Mouse (Mus musculus) NIH3T3 (cell line): ENCODE measurements at regions not wholly inside any gene's neighbourhood (a gene's known extent, or its start where the extent isn't known, plus 50 kb on each side); places are given as distances from the start of the nearest gene placed in this dataset.
A peak's percentile ranks its signal among the peaks of the same experiment; 100 is the strongest.

ENCODE experiments used
- DNase-seq: peaks from one replicate; pipeline ENCODE4 v3.0.0-alpha.2; 2012; ENCODE audit warnings: low read depth

DNA sequence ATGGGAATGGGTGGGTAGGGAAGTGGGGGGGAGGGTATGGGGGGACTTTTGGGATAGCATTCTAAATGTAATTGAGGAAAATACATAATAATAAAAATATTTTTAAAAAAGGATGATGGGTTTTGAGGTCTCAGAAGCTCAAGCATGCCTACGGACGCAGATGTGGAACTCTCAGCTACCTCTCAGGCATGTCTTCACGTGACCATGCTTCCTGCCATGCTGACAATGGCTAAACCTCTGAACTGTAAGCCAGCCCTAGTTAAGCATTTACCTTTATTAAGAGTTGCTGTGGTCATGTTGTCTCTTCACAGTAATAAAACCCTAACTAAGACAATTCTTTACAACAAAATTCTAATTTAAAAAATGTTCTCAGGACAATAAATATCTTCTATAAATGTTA lies 80.0 kb downstream of the Tex36 start:
- no peak for DNase-seq

DNA sequence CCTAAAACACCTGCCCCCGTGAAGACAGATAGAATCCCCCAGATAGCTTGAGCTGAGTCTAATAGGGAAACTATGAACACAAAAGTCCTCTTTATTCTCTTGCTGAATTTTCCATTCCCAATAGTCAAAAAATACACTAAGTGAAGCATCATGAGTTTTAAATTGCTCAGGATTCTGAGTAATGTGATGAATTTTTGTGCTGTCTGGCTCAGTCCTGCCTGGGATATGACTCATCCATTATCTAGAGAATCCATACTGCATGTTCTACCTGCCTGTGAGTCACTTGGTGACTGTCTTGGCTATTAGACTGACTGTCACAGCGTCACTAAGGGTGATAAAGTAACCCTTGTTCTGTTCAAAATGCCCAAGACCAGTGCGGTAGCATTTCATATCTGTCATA lies 83.0 kb downstream of the Tex36 start:
- peak; percentile 23 for DNase-seq

DNA sequence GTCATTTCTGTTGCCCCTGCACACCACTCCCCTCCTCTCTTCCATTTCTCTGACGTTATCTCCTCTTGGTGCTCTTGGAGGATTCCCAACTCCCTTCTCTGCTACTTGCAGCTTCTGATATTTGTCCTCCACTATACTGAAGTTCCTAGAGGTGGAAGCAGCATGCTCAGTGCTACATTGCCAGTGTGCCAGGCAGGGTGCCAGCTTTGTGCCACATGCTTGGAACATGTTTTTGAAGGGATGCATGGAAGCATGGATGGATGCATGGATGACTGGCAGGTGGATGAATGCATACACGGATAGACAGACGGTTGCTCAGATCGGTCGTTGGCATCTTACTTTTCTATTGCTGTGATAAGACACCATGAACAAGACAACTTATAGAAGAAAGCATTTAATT lies 84.4 kb downstream of the Tex36 start:
- DNase-seq = no peak

DNA sequence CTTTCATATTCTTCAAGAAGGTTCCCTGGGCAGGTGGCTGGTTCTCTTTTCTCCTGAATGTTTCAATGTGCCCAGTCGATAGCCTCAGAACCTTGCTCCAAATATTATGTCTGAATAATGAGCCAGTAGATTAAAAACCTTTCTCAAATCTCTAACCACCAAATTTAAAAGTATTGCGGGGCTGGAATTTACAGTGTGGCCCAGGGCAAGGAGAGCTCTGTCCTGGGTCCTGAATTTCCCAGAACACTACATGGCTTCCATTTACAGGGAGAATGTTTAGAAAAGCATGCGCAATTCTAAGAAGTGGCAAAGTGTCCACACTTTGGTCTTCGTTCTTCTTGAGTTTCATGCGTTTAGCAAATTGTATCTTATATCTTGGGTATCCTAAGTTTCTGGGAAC lies 91.0 kb downstream of the Tex36 start:
- peak; percentile 75 for DNase-seq

- no peak for DNase-seq
Observed at GRCm38 (mm10) chr7:133509486-133509885, 92.5 kb downstream of the Tex36 start.

- no peak for DNase-seq
Observed at GRCm38 (mm10) chr7:133508370-133509012, 93.5 kb downstream of the Tex36 start.

DNA sequence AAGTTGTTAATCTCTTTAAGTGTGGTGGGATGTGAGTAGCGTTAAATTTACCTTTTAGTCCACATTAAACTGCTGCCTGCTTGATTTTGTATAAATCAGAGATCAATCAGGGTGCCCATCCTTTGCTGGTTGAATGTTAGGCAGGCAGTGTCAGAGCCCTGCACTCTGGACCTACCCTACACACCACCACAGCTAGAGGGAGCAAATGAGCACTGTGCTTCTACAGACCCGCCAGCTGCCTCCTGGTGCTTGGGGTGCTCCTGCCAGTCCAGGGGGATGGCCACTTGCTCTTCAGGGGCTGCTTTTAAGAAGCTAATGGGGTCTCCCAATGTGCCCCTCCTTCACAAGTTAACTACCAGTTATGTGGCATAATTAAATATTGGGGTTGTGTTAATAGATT lies 96.3 kb downstream of the Tex36 start:
- DNase-seq = no peak

GRCm38 (mm10) chr7:133503946-133504345 lies 98.0 kb downstream of the Tex36 start:
- no peak for DNase-seq

GRCm38 (mm10) chr7:133502731-133503130 lies 99.2 kb downstream of the Tex36 start:
- DNase-seq = no peak

DNA sequence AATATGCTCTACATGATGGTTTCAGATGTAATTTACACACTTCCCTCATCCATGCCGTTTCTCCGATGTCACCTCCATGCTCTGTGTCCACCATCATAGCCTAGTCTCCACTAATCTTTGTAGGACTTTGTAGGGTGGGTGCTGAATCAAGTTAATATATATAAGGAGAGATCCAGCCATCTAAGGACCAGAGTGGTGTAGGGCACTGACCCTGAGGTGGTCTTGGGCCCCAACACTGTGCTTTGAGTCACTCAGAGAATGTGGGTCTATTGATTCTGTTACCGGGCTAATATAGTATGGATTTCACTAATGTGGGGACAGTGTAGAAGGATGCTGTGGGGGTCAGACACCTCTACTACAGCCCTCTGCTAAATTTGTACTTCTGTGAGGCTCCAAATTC lies 104.4 kb downstream of the Tex36 start:
- DNase-seq = no peak

DNA sequence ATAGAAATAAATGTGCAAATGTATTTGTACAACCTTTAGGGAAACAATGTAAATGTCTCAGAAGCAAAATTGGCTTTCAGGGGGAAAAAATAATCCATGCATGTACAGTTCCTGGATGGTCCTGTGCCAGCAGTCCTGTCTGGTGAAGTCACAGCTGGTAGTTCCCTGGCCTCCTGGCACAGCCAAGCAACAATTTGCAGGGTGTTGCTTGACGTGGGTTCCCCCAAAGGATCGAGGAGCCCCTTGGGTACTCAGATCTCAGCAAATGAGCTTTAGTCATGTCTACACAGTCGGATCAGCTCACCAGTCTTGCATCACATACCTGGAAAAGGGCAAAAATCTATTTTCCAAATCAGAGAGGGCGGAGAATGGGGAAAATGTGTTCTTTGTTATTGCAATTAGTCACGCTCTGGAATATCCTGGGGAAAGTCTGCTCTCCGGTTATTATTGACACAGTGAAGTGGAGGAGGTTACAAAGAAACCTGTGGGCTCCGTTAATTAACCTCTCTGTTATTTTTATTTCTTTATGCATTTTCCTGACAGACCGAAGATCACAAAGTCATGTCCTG lies 106.9 kb downstream of the Tex36 start:
- peak; percentile 53 for DNase-seq

DNA sequence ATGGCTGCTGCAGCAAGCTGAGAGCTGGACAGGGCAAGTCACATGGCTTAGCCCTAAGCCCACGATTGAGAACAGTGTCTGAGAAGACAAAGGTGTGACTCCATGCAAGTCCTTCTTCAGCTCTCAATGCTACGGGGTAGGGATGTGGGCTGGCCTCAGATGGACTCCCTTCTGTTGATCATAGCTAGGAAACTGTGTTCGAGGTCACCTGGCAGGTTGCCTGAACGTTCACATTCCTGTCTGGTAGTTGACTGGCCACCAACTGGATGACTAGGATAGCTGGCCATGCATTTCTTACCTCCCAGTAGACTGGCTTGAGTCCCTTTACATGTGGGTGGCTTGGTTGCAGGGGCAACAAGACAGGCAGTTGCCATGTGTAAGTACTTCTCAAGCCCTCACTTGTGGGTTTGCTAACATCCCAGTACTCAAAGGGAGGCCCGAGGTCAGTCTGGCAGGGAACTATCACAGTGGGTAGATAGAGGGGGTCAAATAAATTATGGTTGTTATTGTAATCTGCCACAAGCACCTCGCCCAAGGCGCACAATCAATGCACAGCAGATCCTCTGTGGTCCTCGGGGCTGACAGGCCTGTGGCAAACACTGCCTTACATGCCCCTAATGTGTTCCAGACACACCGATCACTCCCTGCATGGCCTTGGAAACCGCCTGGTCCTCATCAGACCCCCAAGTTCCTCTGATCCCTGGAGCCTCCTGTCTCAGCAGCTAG lies 107.5 kb downstream of the Tex36 start:
- DNase-seq = peak; percentile 30

DNA sequence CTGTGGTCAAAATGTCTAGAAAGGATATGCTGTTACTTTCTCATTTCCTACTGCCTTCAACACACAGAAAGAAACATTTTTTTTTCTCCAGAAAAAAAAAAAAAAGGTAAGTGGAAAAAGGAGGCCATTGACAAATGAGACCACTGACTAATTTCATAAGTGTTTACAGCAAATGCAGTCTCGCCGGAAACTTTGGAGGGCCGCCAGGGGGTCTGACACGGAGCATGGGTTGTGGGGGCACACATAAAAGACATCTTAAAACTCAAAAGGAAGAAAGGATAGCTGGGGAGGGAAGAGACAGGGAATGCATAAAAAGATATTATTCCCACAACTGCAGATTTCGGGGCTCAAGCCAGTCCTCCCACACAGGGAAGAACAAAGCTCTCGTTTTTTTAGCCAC lies 109.3 kb downstream of the Tex36 start:
- DNase-seq = no peak

DNA sequence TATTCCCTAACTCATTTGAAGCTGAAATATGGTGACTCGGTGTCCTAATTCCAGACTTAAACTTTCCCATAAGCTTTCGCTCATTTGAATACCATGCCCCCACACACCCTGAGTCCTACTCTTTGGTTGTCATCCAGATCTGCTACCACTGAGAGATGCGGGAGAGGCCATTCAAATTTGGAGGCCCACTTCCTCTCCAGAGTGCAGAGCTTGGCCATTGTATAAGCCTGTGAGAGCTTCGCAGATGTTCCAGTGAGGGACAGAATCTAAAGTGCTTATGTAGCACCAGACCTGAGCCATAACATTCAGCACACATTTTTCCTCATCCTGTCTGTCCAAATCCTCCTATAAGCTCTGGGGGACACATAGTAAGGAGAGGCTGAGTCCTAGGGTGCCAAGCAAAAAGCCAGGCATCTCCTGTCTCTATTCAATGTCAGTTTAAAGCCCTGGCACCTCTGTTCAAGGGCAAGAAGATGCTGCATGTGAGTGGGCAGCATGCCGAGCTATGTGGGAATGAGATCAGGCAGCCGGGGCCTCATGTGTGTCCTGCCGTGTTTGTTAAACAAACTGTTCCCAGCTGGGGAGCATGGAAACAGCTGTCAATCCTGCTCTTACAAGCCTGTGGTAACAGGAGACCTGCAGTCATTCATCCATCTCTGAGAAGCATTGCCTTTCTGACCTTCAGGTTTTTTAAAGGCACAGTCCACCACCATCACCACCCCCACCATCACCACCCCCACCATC lies 113.9 kb downstream of the Tex36 start:
- no peak for DNase-seq

- no peak for DNase-seq
Observed at GRCm38 (mm10) chr7:133484430-133484841, 117.5 kb downstream of the Tex36 start.

- DNase-seq = no peak
Observed at GRCm38 (mm10) chr7:133481529-133481928, 120.4 kb downstream of the Tex36 start.

- DNase-seq = no peak
Observed at GRCm38 (mm10) chr7:133479679-133480078, 122.3 kb downstream of the Tex36 start.

GRCm38 (mm10) chr7:133477933-133478332 lies 124.0 kb downstream of the Tex36 start:
- DNase-seq = peak; percentile 30

GRCm38 (mm10) chr7:133477221-133477620 lies 124.7 kb downstream of the Tex36 start:
- DNase-seq = no peak

- DNase-seq = no peak
Observed at GRCm38 (mm10) chr7:133471706-133472105, 130.3 kb downstream of the Tex36 start.

DNA sequence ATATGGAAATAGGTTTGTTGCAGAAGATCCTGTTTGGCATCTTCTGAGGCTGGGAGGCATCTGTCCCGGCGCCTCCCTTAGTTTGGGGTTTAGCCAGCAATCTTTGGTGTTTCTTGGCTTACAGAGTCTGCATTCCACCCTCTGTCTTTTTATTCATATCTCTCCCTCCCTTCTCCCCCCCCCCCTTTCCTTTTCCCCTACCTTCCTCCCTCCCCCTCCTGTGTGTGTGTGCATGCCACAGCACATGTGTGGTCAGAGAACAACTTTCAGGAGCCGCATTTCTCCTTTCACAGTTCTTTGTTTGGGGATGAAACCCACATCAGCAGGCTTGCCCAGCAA lies 131.4 kb downstream of the Tex36 start:
- no peak for DNase-seq

GRCm38 (mm10) chr7:133469952-133470619 lies 131.9 kb downstream of the Tex36 start:
- no peak for DNase-seq
